Mouse (Mus musculus): ENCODE measurements at regions not wholly inside any gene's neighbourhood (a gene's known extent, or its start where the extent isn't known, plus 50 kb on each side); places are given as distances from the start of the nearest gene placed in this dataset.

DNA sequence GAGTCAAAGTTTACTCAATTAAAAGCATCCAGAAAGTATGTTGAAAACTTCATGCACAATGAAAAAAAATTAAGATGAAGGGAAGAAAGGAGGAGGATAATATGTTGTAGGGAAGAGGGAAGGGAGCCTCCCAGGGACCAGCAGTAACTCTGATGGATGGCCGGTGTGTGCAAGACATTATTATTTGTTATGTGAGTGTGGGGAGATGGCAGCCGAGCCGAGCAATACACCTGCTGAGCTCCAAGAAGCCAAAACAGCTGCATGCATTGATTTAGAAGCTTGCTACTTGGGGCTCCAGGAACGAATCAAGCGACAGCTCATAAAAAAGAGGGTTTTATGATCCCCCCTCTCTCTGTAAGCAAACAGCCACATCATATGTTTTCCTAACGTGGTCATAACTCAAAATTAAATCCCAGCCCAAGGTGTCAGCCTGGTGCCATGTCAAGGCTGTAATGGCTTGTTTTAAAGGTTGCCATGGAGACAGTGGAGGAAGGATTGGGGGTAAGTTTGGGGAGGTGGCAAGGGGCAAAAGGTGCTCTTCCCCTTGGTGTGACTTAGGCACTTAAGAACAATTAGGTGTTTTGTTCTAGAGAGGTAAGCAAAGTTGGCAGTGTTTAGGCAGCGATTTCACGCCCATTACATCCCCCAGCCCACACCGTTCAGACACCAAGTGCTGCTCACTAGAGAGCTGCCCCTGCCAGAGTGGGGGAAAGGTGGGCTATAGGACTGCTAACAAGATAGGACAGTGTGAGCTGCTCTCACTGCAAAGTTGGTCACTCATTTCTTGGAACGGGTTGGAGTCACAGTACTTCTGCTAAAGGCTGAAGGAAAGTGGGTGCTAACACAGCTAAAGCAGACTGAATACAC is 219.1 kb upstream of the Spag17 start:
- CTCF ChIA-PET = interaction anchor here in 1 of 4 experiments (0.5 kb wide), 1 partner anchor 433 kb away, joined by 3 read pairs; no protein-coding TSS in a partner anchor

DNA sequence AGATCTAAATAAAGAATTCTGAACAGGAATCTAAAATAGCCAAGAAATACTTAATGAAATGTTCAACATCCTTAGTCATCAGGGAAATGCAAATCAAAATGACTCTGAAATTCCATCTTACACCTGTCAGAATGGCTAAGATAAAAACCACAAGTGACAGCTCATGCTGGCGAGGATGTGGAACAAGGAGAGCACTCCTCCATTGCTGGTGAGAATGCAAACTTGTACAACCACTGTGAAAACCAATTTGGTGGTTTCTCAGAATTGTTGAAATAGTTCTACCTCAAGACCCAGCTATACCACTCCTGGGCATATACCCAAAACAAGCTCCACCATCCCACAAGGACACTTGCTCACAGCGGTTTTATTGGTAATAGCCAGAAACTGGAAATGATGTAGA is 211.1 kb upstream of the Spag17 start:
- CTCF ChIA-PET = no interaction called here
- POLR2A ChIA-PET = no interaction called here

More for the DNA sequence above, 219.1 kb upstream of the Spag17 start:
- POLR2A ChIA-PET = interaction anchor here in 1 of 4 experiments (0.6 kb wide), 1 partner anchor 377 kb away, joined by 5 read pairs; no protein-coding TSS in a partner anchor

- CTCF ChIA-PET = no interaction called here
- POLR2A ChIA-PET = no interaction called here
Measured at GRCm38 (mm10) chr3:99709506-99709905, 175.7 kb upstream of the Spag17 start.

GRCm38 (mm10) chr3:99716381-99716780 is 168.8 kb upstream of the Spag17 start:
- ChIA-PET CTCF (no interaction called here), POLR2A (no interaction called here)

DNA sequence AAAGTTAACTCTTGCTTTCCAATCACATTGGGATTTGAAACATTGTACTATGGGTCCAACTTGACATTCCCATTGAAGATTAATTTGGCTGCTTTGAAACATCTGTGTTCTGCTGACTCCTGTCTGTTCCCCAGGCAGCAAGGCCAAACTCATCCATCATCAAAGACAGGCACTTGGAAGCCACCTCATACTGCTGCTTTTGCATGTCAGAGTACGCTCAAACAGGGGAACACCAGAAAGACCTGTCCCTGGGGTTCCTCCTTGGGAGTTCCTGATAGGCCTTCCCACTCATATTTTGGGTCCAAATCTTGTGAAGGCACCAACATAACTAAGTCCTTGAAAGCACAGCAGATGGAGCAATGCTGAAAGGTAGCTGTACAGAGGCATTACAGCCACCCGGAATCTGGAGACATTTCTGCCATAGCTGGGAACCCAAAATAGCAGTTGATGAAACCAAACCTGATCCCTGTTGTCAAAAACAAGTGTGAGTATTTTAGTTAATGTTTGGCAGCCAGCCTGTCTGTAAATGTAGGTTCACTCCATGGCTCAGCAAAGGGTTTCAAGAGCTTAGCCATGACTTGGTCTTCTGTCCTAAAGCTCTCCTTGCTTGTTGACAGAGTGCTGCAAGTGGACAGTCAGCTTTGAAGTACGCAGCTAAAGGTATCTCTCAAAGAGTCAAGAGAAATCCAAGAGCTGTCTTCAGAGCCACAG is 147.0 kb upstream of the Spag17 start:
- ChIA-PET CTCF (no interaction called here), POLR2A (interaction anchor here in 1 of 4 experiments (0.6 kb wide), 1 partner anchor 517 kb away, joined by 3 read pairs; no protein-coding TSS in a partner anchor)

- ChIA-PET CTCF (no interaction called here), POLR2A (no interaction called here)
Measured at GRCm38 (mm10) chr3:99739654-99740053, 145.6 kb upstream of the Spag17 start.

GRCm38 (mm10) chr3:99741249-99742222 is 143.7 kb upstream of the Spag17 start:
- ChIA-PET POLR2A (no interaction called here), CTCF (no interaction called here)

DNA sequence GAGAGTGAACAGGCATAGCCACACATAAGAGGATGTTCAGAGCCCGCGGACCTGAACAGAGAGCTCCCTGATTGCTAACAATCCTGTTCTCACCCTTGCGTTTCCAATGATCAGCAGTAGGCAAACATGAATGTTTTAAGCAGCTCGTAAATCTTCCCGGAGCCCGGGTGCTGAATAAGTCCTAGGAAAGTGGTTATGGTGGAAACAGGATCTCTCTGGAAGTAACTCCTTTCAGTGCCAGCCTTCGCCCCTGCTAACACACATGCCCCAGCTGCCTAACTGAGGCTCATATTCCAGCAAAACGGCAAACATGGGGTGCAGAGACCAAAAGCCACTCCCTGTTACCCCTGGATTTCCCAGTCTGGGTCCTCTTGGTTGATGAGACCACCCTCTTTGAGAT is 135.5 kb upstream of the Spag17 start:
- ChIA-PET CTCF (no interaction called here), POLR2A (no interaction called here)

- ChIA-PET POLR2A (no interaction called here), CTCF (no interaction called here)
Measured at GRCm38 (mm10) chr3:99778526-99778925, 106.7 kb upstream of the Spag17 start.

GRCm38 (mm10) chr3:99785955-99786529 is 99.2 kb upstream of the Spag17 start:
- CTCF ChIA-PET = no interaction called here
- POLR2A ChIA-PET = no interaction called here

DNA sequence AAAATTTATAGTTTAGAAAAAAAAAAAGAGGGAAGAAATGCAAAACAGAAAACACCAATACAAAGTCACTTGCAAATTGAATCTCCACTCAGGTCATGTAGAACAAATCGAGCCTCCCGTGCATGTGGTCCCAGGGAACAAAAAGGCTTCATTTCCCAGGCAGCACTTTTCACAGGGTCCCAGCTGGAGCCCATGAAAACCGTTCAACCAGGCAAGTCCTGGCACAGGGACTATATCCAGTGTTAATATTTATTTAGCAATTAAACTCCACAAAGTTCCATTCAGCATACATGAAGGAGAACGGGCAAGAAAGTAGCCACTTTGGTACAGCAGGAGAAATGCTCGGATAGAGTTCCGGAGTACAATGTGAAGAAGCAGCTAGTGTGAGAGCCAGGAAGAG is 93.9 kb upstream of the Spag17 start:
- ChIA-PET CTCF (no interaction called here), POLR2A (no interaction called here)

GRCm38 (mm10) chr3:99793622-99794021 is 91.6 kb upstream of the Spag17 start:
- CTCF ChIA-PET = interaction anchor here in 1 of 4 experiments (0.9 kb wide), 1 partner anchor 65 kb away, joined by 3 read pairs; no protein-coding TSS in a partner anchor
- POLR2A ChIA-PET = no interaction called here

- POLR2A ChIA-PET = no interaction called here
Measured at GRCm38 (mm10) chr3:99795835-99796234, 89.4 kb upstream of the Spag17 start.

GRCm38 (mm10) chr3:99797791-99798190 is 87.4 kb upstream of the Spag17 start:
- ChIA-PET CTCF (no interaction called here), POLR2A (interaction anchor here in 1 of 4 experiments (0.6 kb wide), 1 partner anchor 84 kb away, joined by 3 read pairs; no protein-coding TSS in a partner anchor)

More at GRCm38 (mm10) chr3:99795835-99796234, 89.4 kb upstream of the Spag17 start:
- CTCF ChIA-PET = no interaction called here

GRCm38 (mm10) chr3:99810532-99810931 is 74.7 kb upstream of the Spag17 start:
- ChIA-PET CTCF (interaction anchor here in 1 of 4 experiments (0.6 kb wide), 1 partner anchor 572 kb away, joined by 3 read pairs; no protein-coding TSS in a partner anchor), POLR2A (no interaction called here)

- ChIA-PET CTCF (interaction anchor here in 1 of 4 experiments (0.6 kb wide), 1 partner anchor 573 kb away, joined by 3 read pairs; no protein-coding TSS in a partner anchor), POLR2A (interaction anchor here in 1 of 4 experiments (1.1 kb wide), 1 partner anchor 9 kb away, joined by 3 read pairs; no protein-coding TSS in a partner anchor)
Measured at GRCm38 (mm10) chr3:99811276-99811675, 73.9 kb upstream of the Spag17 start.

DNA sequence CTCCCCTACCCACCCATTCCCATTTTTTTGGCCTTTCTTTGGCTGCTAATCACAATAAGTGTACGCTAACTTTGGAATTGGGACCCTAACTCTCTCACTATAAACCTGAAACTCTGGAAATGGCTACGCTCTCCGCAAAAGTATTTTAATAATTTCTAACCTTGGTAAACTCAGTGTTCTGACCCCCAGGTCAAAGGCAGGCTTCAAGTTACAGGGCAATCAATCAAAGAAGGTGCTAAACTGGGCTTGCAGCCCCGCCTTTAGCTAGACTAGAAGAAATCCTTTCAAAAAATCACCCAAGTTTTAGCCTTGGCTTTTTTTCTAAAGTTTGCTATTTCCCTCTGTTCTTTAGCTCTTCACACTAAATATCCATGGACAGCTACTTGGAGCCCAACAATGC is 72.4 kb upstream of the Spag17 start:
- POLR2A ChIA-PET = no interaction called here
- CTCF ChIA-PET = no interaction called here

DNA sequence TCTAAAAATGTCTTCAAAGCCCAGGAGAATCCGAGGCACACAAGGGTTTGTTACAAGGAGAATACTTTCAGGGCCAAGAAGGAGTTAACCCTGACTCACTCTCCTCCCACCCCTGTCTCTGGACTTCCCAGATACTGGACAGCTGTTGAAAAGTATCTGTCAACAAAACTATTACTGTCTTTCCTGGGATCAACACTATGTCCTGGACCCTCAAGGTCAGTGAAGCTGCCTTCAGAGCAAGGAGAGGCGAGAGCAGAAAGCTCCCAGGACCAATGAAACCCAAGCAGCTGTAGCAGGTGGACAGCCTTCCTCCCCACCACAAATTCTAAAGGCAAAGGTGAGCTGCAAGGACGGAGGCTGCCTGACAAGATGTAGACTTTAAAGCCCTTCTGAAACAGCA is 70.1 kb upstream of the Spag17 start:
- ChIA-PET CTCF (no interaction called here), POLR2A (interaction anchor here in 1 of 4 experiments (0.6 kb wide), 1 partner anchor 534 kb away, joined by 6 read pairs; no protein-coding TSS in a partner anchor)

DNA sequence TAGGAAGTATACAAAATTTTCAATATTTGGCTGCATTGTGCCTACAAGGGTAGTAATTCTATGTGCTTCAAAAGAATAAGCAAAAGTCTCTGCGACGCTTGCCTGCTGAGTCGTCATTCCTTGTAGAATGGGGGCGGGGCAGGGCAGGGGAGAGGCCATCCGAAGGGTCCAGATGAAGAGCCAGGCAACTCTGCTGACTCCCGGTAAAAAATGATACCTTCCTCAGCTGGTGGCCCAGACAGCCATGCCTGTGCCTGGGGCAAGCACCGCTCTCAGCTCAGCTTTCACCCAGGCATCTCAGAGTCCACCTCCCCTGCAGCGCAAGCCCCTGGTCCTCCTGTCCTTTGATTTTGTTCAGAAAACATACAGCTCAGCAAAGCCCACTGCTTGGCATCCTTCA is 67.2 kb upstream of the Spag17 start:
- POLR2A ChIA-PET = no interaction called here
- CTCF ChIA-PET = interaction anchor here in 1 of 4 experiments (0.8 kb wide), 1 partner anchor 13 kb away, joined by 5 read pairs; no protein-coding TSS in a partner anchor

Measured in embryonic stem cell, embryonic (primary cell).